Mouse (Mus musculus): ENCODE results near the gene Cdk15. TPM values are rescaled to one million over a fixed set of nuclear protein-coding genes. Genes with fewer than 3 reads are reported as not detected.
A peak's percentile ranks its signal among the peaks of the same experiment; 100 is the strongest.

Cdk15 gene
- total RNA-seq, 2 experiments from 2014 or later = not detected

GRCm38 (mm10) chr1:59326854-59327395, 70.2 kb downstream of the Cdk15 start:
- no peak for DNase-seq

GRCm38 (mm10) chr1:59332737-59333385, 76.2 kb downstream of the Cdk15 start:
- no peak for DNase-seq

- no peak for DNase-seq
Observed at GRCm38 (mm10) chr1:59333386-59333759, 76.7 kb downstream of the Cdk15 start.

- DNase-seq = peak; percentile 38 to 65
Observed at GRCm38 (mm10) chr1:59333860-59334561, 77.3 kb downstream of the Cdk15 start.

- DNase-seq = no peak
Observed at GRCm38 (mm10) chr1:59334562-59334890, 77.8 kb downstream of the Cdk15 start.

GRCm38 (mm10) chr1:59336256-59336655, 79.5 kb downstream of the Cdk15 start:
- no peak for DNase-seq

GRCm38 (mm10) chr1:59340814-59341588, 84.3 kb downstream of the Cdk15 start:
- DNase-seq = peak in 1 of 2 experiments; percentile 4

GRCm38 (mm10) chr1:59341697-59342096, 85.0 kb downstream of the Cdk15 start:
- no peak for DNase-seq

- DNase-seq = no peak
Observed at GRCm38 (mm10) chr1:59342146-59342545, 85.4 kb downstream of the Cdk15 start.

- no peak for DNase-seq
Observed at GRCm38 (mm10) chr1:59352706-59353105, 96.0 kb downstream of the Cdk15 start.

GRCm38 (mm10) chr1:59355440-59355839, 98.7 kb downstream of the Cdk15 start:
- no peak for DNase-seq

GRCm38 (mm10) chr1:59359136-59359535, 102.4 kb downstream of the Cdk15 start:
- DNase-seq = no peak

GRCm38 (mm10) chr1:59360834-59361233, 104.1 kb downstream of the Cdk15 start:
- DNase-seq = no peak

- no peak for DNase-seq
Observed at GRCm38 (mm10) chr1:59361460-59361859, 104.8 kb downstream of the Cdk15 start.

GRCm38 (mm10) chr1:59361966-59362365, 105.3 kb downstream of the Cdk15 start:
- DNase-seq = no peak

GRCm38 (mm10) chr1:59364463-59365040, 107.8 kb downstream of the Cdk15 start:
- no peak for DNase-seq

GRCm38 (mm10) chr1:59367928-59368648, 111.4 kb downstream of the Cdk15 start:
- DNase-seq = peak in 1 of 2 experiments; percentile 8

GRCm38 (mm10) chr1:59368649-59369319, 112.1 kb downstream of the Cdk15 start:
- DNase-seq = no peak

GRCm38 (mm10) chr1:59369320-59369685, 112.6 kb downstream of the Cdk15 start:
- DNase-seq = no peak

- no peak for DNase-seq
Observed at GRCm38 (mm10) chr1:59370355-59370950, 113.7 kb downstream of the Cdk15 start.

- DNase-seq = no peak
Observed at GRCm38 (mm10) chr1:59376021-59376548, 119.4 kb downstream of the Cdk15 start.

All from heart, adult 18-20 months (tissue).